Mouse (Mus musculus): Measurements from ENCODE around the gene Shank2.

Gene Shank2

GRCm38 (mm10) chr7:144390676-144391075, 388.9 kb downstream of the Shank2 start:
- in situ Hi-C loops (cut with MboI; ENCODE audit: unreplicated experiment in 2 of 2), result no loop called here

- in situ Hi-C loops (cut with MboI; ENCODE audit: unreplicated experiment in 2 of 2), result no loop called here
Observed at GRCm38 (mm10) chr7:144391727-144392126, 390.0 kb downstream of the Shank2 start.

GRCm38 (mm10) chr7:144402492-144402891, 400.8 kb downstream of the Shank2 start:
- in situ Hi-C loops (cut with MboI; ENCODE audit: unreplicated experiment in 2 of 2), result no loop called here

- in situ Hi-C loops (cut with MboI; ENCODE audit: unreplicated experiment in 2 of 2), result no loop called here
Observed at GRCm38 (mm10) chr7:144407675-144408074, 405.9 kb downstream of the Shank2 start.

- in situ Hi-C loops (cut with MboI; ENCODE audit: unreplicated experiment in 2 of 2), result no loop called here
Observed at GRCm38 (mm10) chr7:144408464-144409000, 406.8 kb downstream of the Shank2 start.

- in situ Hi-C loops (cut with MboI; ENCODE audit: unreplicated experiment in 2 of 2), result no loop called here
Observed at GRCm38 (mm10) chr7:144409682-144410081, 408.0 kb downstream of the Shank2 start.

- in situ Hi-C loops (cut with MboI; ENCODE audit: unreplicated experiment in 2 of 2), result no loop called here
Observed at GRCm38 (mm10) chr7:144411967-144412906, 410.5 kb downstream of the Shank2 start.

- in situ Hi-C loops (cut with MboI; ENCODE audit: unreplicated experiment in 2 of 2), result no loop called here
Observed at GRCm38 (mm10) chr7:144414632-144415031, 412.9 kb downstream of the Shank2 start.

GRCm38 (mm10) chr7:144415795-144416194, 414.1 kb downstream of the Shank2 start:
- in situ Hi-C loops (cut with MboI; ENCODE audit: unreplicated experiment in 2 of 2), result no loop called here

- in situ Hi-C loops (cut with MboI; ENCODE audit: unreplicated experiment in 2 of 2), result no loop called here
Observed at GRCm38 (mm10) chr7:144417234-144417633, 415.5 kb downstream of the Shank2 start.

GRCm38 (mm10) chr7:144417644-144418343, 416.1 kb downstream of the Shank2 start:
- in situ Hi-C loops (cut with MboI; ENCODE audit: unreplicated experiment in 2 of 2), result no loop called here

GRCm38 (mm10) chr7:144420552-144420951, 418.8 kb downstream of the Shank2 start:
- in situ Hi-C loops (cut with MboI; ENCODE audit: unreplicated experiment in 2 of 2), result loop anchor here (10.0 kb wide), 2 partner anchors 206 to 326 kb away; no protein-coding TSS in a partner anchor

- in situ Hi-C loops (cut with MboI; ENCODE audit: unreplicated experiment in 2 of 2), result loop anchor here (10.0 kb wide), 2 partner anchors 207 to 327 kb away; no protein-coding TSS in a partner anchor
Observed at GRCm38 (mm10) chr7:144421478-144421877, 419.8 kb downstream of the Shank2 start.

GRCm38 (mm10) chr7:144425953-144426352, 424.2 kb downstream of the Shank2 start:
- in situ Hi-C loops (cut with MboI; ENCODE audit: unreplicated experiment in 2 of 2), result loop anchor here (5.0 to 25.0 kb wide), 5 partner anchors 209 to 639 kb away; partner anchors contain the start of gene Mrgpre (in 1 of the 2)

- in situ Hi-C loops (cut with MboI; ENCODE audit: unreplicated experiment in 2 of 2), result loop anchor here (5.0 to 25.0 kb wide), 5 partner anchors 209 to 639 kb away; partner anchors contain the start of gene Mrgpre (in 1 of the 2)
Observed at GRCm38 (mm10) chr7:144426594-144426993, 424.9 kb downstream of the Shank2 start.

GRCm38 (mm10) chr7:144427460-144427859, 425.7 kb downstream of the Shank2 start:
- in situ Hi-C loops (cut with MboI; ENCODE audit: unreplicated experiment in 2 of 2), result loop anchor here (5.0 to 25.0 kb wide), 5 partner anchors 210 to 640 kb away; partner anchors contain the start of gene Mrgpre (in 1 of the 2)

- in situ Hi-C loops (cut with MboI; ENCODE audit: unreplicated experiment in 2 of 2), result loop anchor here (25.0 kb wide), 2 partner anchors 596 to 646 kb away; partner anchors contain the start of gene Mrgpre (in 1 of the 2)
Observed at GRCm38 (mm10) chr7:144432920-144433319, 431.2 kb downstream of the Shank2 start.

GRCm38 (mm10) chr7:144438811-144439210, 437.1 kb downstream of the Shank2 start:
- in situ Hi-C loops (cut with MboI; ENCODE audit: unreplicated experiment in 2 of 2), result loop anchor here (25.0 kb wide), 2 partner anchors 602 to 652 kb away; partner anchors contain the start of gene Mrgpre (in 1 of the 2)

GRCm38 (mm10) chr7:144441466-144441865, 439.7 kb downstream of the Shank2 start:
- in situ Hi-C loops (cut with MboI; ENCODE audit: unreplicated experiment in 2 of 2), result loop anchor here (25.0 kb wide), 2 partner anchors 604 to 654 kb away; partner anchors contain the start of gene Mrgpre (in 1 of the 2)

GRCm38 (mm10) chr7:144441976-144442375, 440.2 kb downstream of the Shank2 start:
- in situ Hi-C loops (cut with MboI; ENCODE audit: unreplicated experiment in 2 of 2), result loop anchor here (25.0 kb wide), 2 partner anchors 605 to 655 kb away; partner anchors contain the start of gene Mrgpre (in 1 of the 2)

Data from v-Abl transformed pro-B cells (cell line).